Mouse (Mus musculus) left cerebral cortex, postnatal 25 days (tissue): ENCODE results near the gene Chn1. TPM values are rescaled to one million over a fixed set of nuclear protein-coding genes. Genes with fewer than 3 reads are reported as not detected.
A peak's percentile ranks its signal among the peaks of the same experiment; 100 is the strongest.

Source experiments
- DNase-seq, 2 experiments: peaks; one replicate each; pipeline ENCODE4 v3.0.0; 2022; ENCODE audit warnings: low spot score in 2 of 2, mixed read lengths in 1 of 2
- intact Hi-C: fragments of 180-260 bp; cut with DNase I; formaldehyde crosslinking; loops from one replicate; pipeline ENCODE4 v1.15.1; 2025
- total RNA-seq, 2 experiments: library from RNA; stranded (reverse); gene quantifications; 2 replicates each; pipeline ENCODE4 v1.2.3; 2021

The Chn1 gene
- total RNA-seq, 2 experiments from 2014 or later, result 1,573 to 1,627 TPM

DNA sequence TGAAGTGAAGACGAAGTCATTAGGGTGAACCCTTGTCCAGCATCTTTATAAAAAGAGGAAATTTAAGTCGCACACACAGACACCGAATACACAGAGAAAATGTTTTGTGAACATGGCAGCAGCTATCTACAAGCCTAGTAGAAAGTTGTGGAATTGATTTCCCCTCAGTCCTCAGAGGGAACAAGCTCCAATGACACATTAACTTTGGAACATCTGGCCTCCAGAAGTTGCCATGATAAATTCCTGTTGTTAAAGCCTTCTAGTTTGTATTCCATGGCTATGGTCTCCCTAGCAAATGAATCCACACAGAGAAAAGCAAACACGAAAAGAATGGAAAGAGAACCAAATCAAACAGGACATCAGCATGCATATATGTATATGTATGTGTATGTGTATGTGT lies 201.6 kb downstream of the Chn1 start:
- intact Hi-C loops, result loop anchor here (2.0 to 10.0 kb wide), 2 partner anchors 23 to 321 kb away; partner anchors contain the start of gene Atf2
- no peak for DNase-seq

- DNase-seq, result peak; percentile 89 to 97
- intact Hi-C loops, result loop anchor here (2.0 to 10.0 kb wide), 2 partner anchors 24 to 322 kb away; partner anchors contain the start of gene Atf2
These were observed 202.4 kb downstream of the Chn1 start for GRCm38 (mm10) chr2:73572539-73573372.

GRCm38 (mm10) chr2:73571901-73572300 lies 203.2 kb downstream of the Chn1 start:
- intact Hi-C loops, result loop anchor here (2.0 to 10.0 kb wide), 2 partner anchors 25 to 323 kb away; partner anchors contain the start of gene Atf2
- no peak for DNase-seq

DNA sequence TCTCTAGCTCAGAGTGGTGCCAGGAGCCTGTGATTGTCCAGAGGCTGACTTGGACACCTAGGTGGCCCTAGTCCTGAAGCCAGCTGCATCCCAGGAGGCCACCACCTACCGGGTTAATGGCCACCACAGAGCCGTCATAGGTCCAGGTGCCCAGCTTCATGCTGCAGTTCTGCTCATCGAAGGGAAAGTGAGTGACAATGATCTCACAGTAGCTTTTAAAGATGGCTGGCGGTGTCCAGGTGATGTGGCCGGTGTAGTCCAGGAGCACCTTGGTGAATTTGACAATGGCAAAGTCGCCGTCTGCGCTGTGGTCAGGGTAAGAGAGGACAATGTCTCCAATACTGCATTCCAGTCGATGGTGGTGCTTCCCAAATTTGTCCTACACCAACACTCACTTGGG lies 203.8 kb downstream of the Chn1 start:
- intact Hi-C loops, result loop anchor here (10.0 kb wide), 1 partner anchor 323 kb away; the partner anchor contains the start of gene Atf2
- DNase-seq, result no peak

GRCm38 (mm10) chr2:73566989-73567605 lies 208.0 kb downstream of the Chn1 start:
- DNase-seq, result peak; percentile 68 to 78
- intact Hi-C loops, result loop anchor here (5.0 to 10.0 kb wide), 3 partner anchors 240 to 1105 kb away; partner anchors contain the start of gene Atp5g3

DNA sequence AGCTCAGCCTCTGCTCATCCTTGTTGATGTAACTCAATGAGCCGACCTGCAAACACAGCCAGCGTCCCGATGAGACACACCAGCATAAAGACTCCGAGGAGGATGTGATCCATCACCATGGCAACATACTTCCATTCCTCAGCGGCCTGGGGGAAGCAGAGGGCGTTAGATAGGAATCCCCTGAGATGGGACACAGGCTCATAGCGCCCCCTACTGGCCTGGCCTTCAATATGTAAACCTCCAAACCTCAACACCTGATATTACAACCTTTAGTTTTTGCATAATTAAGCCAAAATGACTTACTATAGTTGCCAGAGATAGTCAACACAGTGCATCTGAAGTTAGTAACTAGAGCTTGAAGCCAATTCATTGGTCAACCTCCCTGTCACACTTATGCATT lies 209.0 kb downstream of the Chn1 start:
- no peak for DNase-seq
- intact Hi-C loops, result loop anchor here (5.0 to 10.0 kb wide), 3 partner anchors 241 to 1106 kb away; partner anchors contain the start of gene Atp5g3

GRCm38 (mm10) chr2:73563690-73564089 lies 211.5 kb downstream of the Chn1 start:
- intact Hi-C loops, result loop anchor here (10.0 kb wide), 1 partner anchor 351 kb away; the partner anchor contains the start of gene Atp5g3
- no peak for DNase-seq

DNA sequence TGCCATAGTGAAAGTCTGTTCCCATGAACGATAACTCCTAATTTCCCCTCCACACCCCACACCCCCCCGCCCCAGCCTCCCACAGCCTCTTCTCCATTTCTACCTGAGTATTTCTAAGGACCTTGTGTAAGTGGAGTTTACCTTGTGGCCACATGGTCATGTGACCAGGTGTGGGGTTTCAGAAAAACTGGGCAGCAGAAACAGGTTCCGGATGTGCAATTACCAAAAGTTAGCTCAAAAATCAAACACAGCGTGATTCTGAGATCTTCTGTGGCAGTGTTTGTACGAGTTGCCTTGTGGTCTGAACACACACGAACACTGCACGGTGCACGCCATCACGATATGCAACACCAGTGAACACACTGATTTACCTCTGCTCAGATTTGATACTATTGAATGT lies 212.5 kb downstream of the Chn1 start:
- DNase-seq, result no peak
- intact Hi-C loops, result loop anchor here (10.0 kb wide), 1 partner anchor 352 kb away; the partner anchor contains the start of gene Atp5g3

DNA sequence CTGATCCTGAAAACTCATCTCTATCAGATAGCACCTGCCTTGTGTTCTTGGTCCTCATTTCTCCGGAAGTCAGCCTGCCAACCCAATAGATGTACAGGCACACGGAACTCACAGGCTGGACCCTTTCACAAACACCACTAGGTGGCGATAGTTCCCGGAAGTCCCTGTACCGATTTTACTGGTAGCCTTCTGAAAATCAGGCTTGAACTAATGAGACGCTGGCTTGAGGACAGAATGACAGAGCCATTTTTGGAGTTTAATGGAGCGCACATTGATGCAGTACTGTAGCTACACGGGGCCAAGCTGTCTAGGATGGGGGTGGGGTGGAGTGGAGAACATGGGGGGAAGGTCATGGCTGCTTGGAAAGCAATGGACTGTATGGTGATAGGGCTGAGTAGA lies 213.5 kb downstream of the Chn1 start:
- peak in 1 of 2 experiments; percentile 48 for DNase-seq
- intact Hi-C loops, result loop anchor here (10.0 kb wide), 1 partner anchor 353 kb away; the partner anchor contains the start of gene Atp5g3

DNA sequence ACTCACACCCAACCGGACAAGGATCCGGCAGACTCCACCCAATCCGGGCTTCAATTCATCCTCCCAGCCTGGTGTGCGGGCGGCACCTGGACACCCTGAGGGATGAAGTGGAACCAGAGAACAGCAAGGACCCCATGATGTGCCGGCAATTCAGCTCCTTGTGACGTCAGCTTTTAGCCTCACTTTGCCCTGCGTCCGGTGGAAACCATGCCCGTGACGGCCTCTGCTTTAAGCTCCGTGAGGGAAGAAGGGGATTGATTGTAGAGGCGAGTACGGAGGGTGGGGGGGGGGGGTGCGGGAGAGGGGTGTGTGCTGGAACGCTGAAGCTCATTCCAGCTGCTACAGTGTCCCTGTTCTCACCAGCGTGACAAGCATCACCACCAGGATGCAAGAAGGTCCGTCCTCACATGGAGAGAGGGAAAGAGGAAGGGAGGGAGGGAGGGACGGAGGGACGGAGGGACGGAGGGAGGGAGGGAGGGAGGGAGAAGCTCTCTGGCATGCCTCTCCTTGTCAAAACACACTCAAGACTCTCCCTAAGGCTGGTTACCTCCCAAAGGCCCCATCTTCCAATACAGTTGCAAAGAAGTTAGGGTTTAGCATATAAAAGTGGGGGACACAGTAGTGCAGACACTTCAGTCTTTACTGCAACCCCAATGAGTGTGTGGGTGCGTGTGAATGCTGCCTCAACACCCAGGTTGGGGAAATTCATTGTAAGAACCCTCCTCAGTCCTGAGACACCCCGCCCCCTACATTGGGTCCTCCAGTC lies 214.1 kb downstream of the Chn1 start:
- DNase-seq, result no peak

More for the DNA sequence above, 214.1 kb downstream of the Chn1 start:
- intact Hi-C loops, result loop anchor here (10.0 kb wide), 1 partner anchor 354 kb away; the partner anchor contains the start of gene Atp5g3

Other genes with a start within 250 kb of the Chn1 start
- 1 to 10 TPM; 7.0 to 8.4 TPM for gene Wipf1, start 245.6 kb downstream of the Chn1 start, total RNA-seq
- under 1 TPM in 1 of 2 experiments, not detected in 1; 0.18 TPM for gene Chrna1, start 195.0 kb downstream of the Chn1 start, total RNA-seq
- 100 to 1,000 TPM; 165 to 171 TPM for gene Atf2, start 117.3 kb upstream of the Chn1 start, total RNA-seq
- 100 to 1,000 TPM; 538 to 575 TPM for gene Atp5g3, start 136.0 kb upstream of the Chn1 start, total RNA-seq